Mouse (Mus musculus) E14TG2a.4 (cell line): Measurements from ENCODE around the gene Syne3.

Experiments used
- CTCF ChIP-seq: conservative IDR thresholded peaks from 2 replicates; pipeline ENCODE4 v1.5.1; 2014; ENCODE audit warnings: low read length
- POU5F1 ChIP-seq: IDR thresholded peaks from 2 replicates; pipeline ENCODE4 v1.6.1; 2014; ENCODE audit warnings: low read length, borderline replicate concordance

GRCm38 (mm10) chr12:105005715-105005972 is 4.0 kb downstream of the Syne3 start:
- no peak for TF ChIP-seq CTCF
- no peak for TF ChIP-seq POU5F1
